Mouse (Mus musculus): ENCODE measurements at regions not wholly inside any gene's neighbourhood (a gene's known extent, or its start where the extent isn't known, plus 50 kb on each side); places are given as distances from the start of the nearest gene placed in this dataset.

DNA sequence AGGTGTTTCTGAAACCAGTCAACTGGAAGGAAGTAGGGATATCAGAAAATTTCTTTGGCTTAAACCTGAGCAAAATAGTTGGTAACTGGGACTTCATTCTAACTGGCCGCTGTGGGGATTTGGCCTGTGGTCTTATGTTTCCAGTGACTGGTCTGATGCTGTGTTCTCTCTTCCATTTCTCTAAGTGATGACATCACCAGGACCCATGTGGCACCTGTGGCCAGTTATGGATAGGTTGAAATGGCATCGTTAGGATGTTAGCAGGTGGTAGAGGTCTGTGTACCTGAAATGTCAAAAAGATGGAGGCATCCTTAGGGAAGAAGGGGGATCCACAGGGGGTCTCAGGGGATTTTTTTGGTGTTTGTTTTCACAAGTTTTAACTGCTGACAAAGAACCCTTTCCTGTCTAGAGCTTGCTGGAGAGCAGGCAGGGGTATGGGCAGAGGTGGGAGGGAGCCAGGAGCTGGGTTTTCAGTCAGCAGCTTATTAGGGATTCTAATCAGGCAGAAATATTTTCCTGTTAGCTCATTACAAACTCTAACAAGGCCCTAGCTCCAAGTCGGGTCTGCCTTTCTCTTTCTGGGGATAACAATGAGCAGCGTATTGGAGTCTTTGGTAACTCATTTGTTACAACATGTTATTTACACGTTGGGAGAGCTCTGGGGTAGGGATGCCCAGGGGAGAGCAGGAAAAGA is 170.2 kb downstream of the Adck1 start:
- no peak for DNase-seq (ENCODE audit: low spot score in 2 of 2)

GRCm38 (mm10) chr12:88532261-88532973 is 172.1 kb downstream of the Adck1 start:
- no peak for DNase-seq (ENCODE audit: low spot score in 2 of 2)

DNA sequence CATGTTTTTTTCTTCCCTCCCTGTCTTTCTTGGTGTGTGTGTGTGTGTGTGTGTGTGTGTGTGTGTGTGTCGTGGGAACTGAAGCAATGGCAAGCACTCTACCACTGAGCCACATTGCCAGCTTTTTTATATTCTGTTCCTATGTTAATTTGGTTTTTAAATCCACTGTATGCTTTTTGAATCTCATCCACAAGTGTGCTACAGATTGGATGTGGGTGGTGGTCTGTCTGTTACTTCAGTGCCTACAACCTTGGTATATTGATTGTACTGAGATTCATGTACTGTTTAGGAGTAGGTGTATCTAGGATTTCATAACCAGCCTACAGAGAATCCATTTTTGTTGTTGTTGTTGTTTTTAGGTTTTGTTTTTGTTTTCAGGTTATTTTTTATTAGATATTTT is 170.8 kb upstream of the Nrxn3 start:
- peak; percentile 18 to 25 for DNase-seq (ENCODE audit: low spot score in 2 of 2)

GRCm38 (mm10) chr12:88555475-88555874 is 167.2 kb upstream of the Nrxn3 start:
- no peak for DNase-seq (ENCODE audit: low spot score in 2 of 2)

DNA sequence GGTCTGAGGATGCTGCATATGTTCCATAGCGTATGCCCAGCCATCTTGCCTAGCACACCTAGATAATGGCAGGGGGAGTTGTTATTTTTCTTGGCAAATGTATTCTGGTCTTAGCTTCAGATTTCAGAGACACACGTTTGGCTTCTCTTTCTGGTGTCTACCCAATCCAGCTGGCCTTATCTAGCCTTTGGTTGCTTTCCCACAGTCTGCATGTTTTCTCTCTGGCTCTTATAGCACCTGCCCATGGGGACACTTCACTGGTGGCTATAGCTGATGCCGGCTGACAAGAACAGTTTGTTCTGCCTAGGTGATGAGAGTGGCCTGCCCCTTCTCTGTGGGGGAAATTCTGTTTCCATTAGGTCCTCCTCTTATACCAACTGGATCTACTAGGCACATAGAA is 164.6 kb upstream of the Nrxn3 start:
- no peak for DNase-seq (ENCODE audit: low spot score in 2 of 2)

DNA sequence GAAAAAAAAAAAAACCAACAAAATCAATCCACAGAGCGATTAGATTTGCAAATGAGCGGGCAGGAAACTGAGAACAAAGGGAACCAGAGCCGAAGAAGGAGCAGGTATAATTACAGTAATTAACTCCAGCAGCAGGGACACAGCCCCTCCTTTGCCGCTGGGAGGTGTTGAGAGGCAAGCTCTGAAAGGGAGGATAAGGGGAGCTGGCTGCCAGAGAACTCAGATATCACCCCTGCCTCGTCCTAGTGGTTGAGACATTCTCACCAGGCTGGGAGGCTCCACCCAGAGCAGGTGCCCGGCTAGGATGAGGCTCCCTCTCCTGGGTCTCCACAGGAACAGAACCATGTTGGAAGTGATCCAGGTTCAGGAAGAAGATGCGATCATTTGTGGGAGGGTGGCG is 142.7 kb upstream of the Nrxn3 start:
- peak; percentile 10 to 21 for DNase-seq (ENCODE audit: low spot score in 2 of 2)

- no peak for DNase-seq (ENCODE audit: low spot score in 2 of 2)
Measured at GRCm38 (mm10) chr12:88605939-88606338, 116.7 kb upstream of the Nrxn3 start.

- peak; percentile 4 to 11 for DNase-seq (ENCODE audit: low spot score in 2 of 2)
Measured at GRCm38 (mm10) chr12:88620084-88620483, 102.6 kb upstream of the Nrxn3 start.

GRCm38 (mm10) chr12:88644281-88644680 is 78.4 kb upstream of the Nrxn3 start:
- DNase-seq (ENCODE audit: low spot score in 2 of 2) = no peak

- no peak for DNase-seq (ENCODE audit: low spot score in 2 of 2)
Measured at GRCm38 (mm10) chr12:88652001-88652719, 70.5 kb upstream of the Nrxn3 start.

Measured in right cerebral cortex, adult 2 months (tissue).